In the genomic region with DNA sequence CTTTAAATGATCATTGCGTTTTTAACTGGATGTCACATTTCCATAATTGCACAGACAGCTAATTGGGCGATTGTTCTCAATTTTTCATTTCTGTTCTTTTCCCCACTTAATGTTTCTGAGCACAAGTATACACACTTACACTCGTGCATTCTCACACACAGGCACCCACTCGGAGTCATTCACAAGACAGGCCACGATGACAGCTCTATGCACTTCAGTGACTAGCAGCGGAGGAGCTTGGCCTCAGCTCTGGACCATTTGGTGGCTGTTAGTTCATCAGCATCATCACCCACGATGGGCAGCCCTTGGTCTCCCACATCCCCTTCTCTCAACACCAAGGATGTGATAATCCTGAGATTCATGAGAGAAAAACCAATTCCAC, we compare ENCODE assay signal across 32 mouse cellular contexts. TPM values are rescaled to one million over a fixed set of nuclear protein-coding genes. Genes with fewer than 3 reads are reported as not detected.
DNase-seq lines count a peak whose midpoint lies in the region; ATAC-seq lines count a peak whose summit lies in the region.
"Had no signal": no experiment of that assay in that cellular context is flagged by ENCODE, and none has a peak within 500 bp of the region (broad histone marks: within the 10 kb centered on the region; RNA-seq: fewer than 3 reads in every experiment).

No protein-coding gene starts in this region.

- no peak overlapping the region for H3K4me3 ChIP-seq in midbrain, embryonic 13.5 days (replicated peaks)
- H3K4me3 ChIP-seq in midbrain, embryonic 11.5 days (ENCODE audit: low read depth, low read length), result no peak overlapping the region
- no peak overlapping the region for H3K4me3 ChIP-seq in forebrain, embryonic 11.5 days (ENCODE audit: low read depth, low read length)
- H3K4me3 ChIP-seq in forebrain, embryonic 13.5 days, result no peak overlapping the region
- H3K4me3 ChIP-seq in hindbrain, embryonic 16.5 days (ENCODE audit: low read length), result no peak overlapping the region
- no peak overlapping the region for H3K4me3 ChIP-seq in liver, embryonic 12.5 days
- H3K4me3 ChIP-seq: embryonic facial prominence, embryonic 15.5 days; gastrocnemius, adult 2 months; heart, adult 2 months; heart, embryonic 12.5 days; intestine, embryonic 15.5 days; liver, embryonic 13.5 days; megakaryocyte, embryonic 14.5 days had no signal

- no peaks in the 10 kb centered on the region for H3K9me3 ChIP-seq in midbrain, embryonic 13.5 days
- no peaks in the 10 kb centered on the region for H3K9me3 ChIP-seq in midbrain, embryonic 11.5 days (ENCODE audit: control insufficient read depth, low read length)
- H3K9me3 ChIP-seq in forebrain, embryonic 11.5 days (ENCODE audit: control insufficient read depth, low read length), result no peaks in the 10 kb centered on the region
- H3K9me3 ChIP-seq in forebrain, embryonic 13.5 days (replicated peaks), result no peaks in the 10 kb centered on the region
- H3K9me3 ChIP-seq in hindbrain, embryonic 16.5 days (ENCODE audit: control insufficient read depth, low read length), result no peaks in the 10 kb centered on the region
- no peaks in the 10 kb centered on the region for H3K9me3 ChIP-seq in liver, embryonic 12.5 days (replicated peaks)
- H3K9me3 ChIP-seq: embryonic facial prominence, embryonic 15.5 days; heart, embryonic 12.5 days; intestine, embryonic 15.5 days; liver, embryonic 13.5 days had no signal

- WGBS in midbrain, embryonic 13.5 days, result 27% methylated on average over 7 of the region's 7 CpGs
- 45% methylated on average over 7 of the region's 7 CpGs for WGBS in midbrain, embryonic 11.5 days
- 22% methylated on average over 7 of the region's 7 CpGs for WGBS in forebrain, embryonic 11.5 days
- WGBS in forebrain, embryonic 13.5 days, result 3% methylated on average over 7 of the region's 7 CpGs
- 33% methylated on average over 7 of the region's 7 CpGs for WGBS in hindbrain, embryonic 16.5 days
- 64% methylated on average over 7 of the region's 7 CpGs for WGBS in liver, embryonic 12.5 days (ENCODE audit: insufficient replicate concordance)

- H3K4me2 ChIP-seq in midbrain, embryonic 13.5 days (replicated peaks), result no peak overlapping the region
- no peak overlapping the region for H3K4me2 ChIP-seq in midbrain, embryonic 11.5 days
- no peak overlapping the region for H3K4me2 ChIP-seq in forebrain, embryonic 11.5 days (ENCODE audit: low read depth, low read length, severe bottlenecking)
- H3K4me2 ChIP-seq in forebrain, embryonic 13.5 days, result peak overlapping the region; percentile 39; the same call in 1 of the 2 replicates
- H3K4me2 ChIP-seq in hindbrain, embryonic 16.5 days (ENCODE audit: low read length), result no peak overlapping the region
- H3K4me2 ChIP-seq in liver, embryonic 12.5 days, result no peak overlapping the region
- H3K4me2 ChIP-seq: embryonic facial prominence, embryonic 15.5 days; heart, embryonic 12.5 days; intestine, embryonic 15.5 days; liver, embryonic 13.5 days had no signal

- H3K9ac ChIP-seq in midbrain, embryonic 13.5 days (replicated peaks), result no peak overlapping the region
- H3K9ac ChIP-seq in midbrain, embryonic 11.5 days (ENCODE audit: low read length), result no peak overlapping the region
- H3K9ac ChIP-seq in forebrain, embryonic 11.5 days (ENCODE audit: low read length), result no peak overlapping the region
- no peak overlapping the region for H3K9ac ChIP-seq in forebrain, embryonic 13.5 days
- no peak overlapping the region for H3K9ac ChIP-seq in hindbrain, embryonic 16.5 days (ENCODE audit: low read depth, low read length)
- H3K9ac ChIP-seq in liver, embryonic 12.5 days, result no peak overlapping the region
- H3K9ac ChIP-seq: embryonic facial prominence, embryonic 15.5 days; heart, embryonic 12.5 days; intestine, embryonic 15.5 days; liver, embryonic 13.5 days had no signal

- ATAC-seq in midbrain, embryonic 13.5 days, result peak; percentile 76
- ATAC-seq in midbrain, embryonic 11.5 days (ENCODE audit: low FRiP score), result no peak; the same call in 1 of the 2 replicates
- ATAC-seq in forebrain, embryonic 11.5 days (replicated peaks; ENCODE audit: low FRiP score), result peak; percentile 79
- peak; percentile 82 for ATAC-seq in forebrain, embryonic 13.5 days
- ATAC-seq in hindbrain, embryonic 16.5 days, result peak; percentile 12; the same call in 1 of the 2 replicates
- ATAC-seq in liver, embryonic 12.5 days, result no peak
- ATAC-seq: intestine, embryonic 15.5 days had no signal

- H3K36me3 ChIP-seq in midbrain, embryonic 13.5 days, result no peaks in the 10 kb centered on the region
- H3K36me3 ChIP-seq in midbrain, embryonic 11.5 days (ENCODE audit: control insufficient read depth, insufficient read depth, low read length), result no peaks in the 10 kb centered on the region
- H3K36me3 ChIP-seq in forebrain, embryonic 11.5 days (ENCODE audit: control insufficient read depth, insufficient read depth, low read length), result no peaks in the 10 kb centered on the region
- no peaks in the 10 kb centered on the region for H3K36me3 ChIP-seq in forebrain, embryonic 13.5 days (ENCODE audit: poor library complexity, severe bottlenecking)
- no peaks in the 10 kb centered on the region for H3K36me3 ChIP-seq in hindbrain, embryonic 16.5 days (ENCODE audit: control insufficient read depth, insufficient read depth, low read length)
- H3K36me3 ChIP-seq in liver, embryonic 12.5 days, result no peaks in the 10 kb centered on the region
- H3K36me3 ChIP-seq: embryonic facial prominence, embryonic 15.5 days; heart, embryonic 12.5 days; intestine, embryonic 15.5 days; liver, embryonic 13.5 days had no signal

- peaks cover 21% of the 10 kb centered on the region for H3K4me1 ChIP-seq in midbrain, embryonic 13.5 days (replicated peaks)
- H3K4me1 ChIP-seq in midbrain, embryonic 11.5 days (ENCODE audit: control insufficient read depth, insufficient read depth, low read length), result peaks cover 7% of the 10 kb centered on the region; the same call in 1 of the 2 replicates
- H3K4me1 ChIP-seq in forebrain, embryonic 11.5 days (replicated peaks; ENCODE audit: control insufficient read depth, insufficient read depth, low read length), result peaks cover 15% of the 10 kb centered on the region; the same call in 1 of the 2 replicates
- peaks cover 49% of the 10 kb centered on the region for H3K4me1 ChIP-seq in forebrain, embryonic 13.5 days
- peaks cover 10% of the 10 kb centered on the region for H3K4me1 ChIP-seq in hindbrain, embryonic 16.5 days (ENCODE audit: control insufficient read depth, insufficient read depth, low read depth, low read length)
- no peaks in the 10 kb centered on the region for H3K4me1 ChIP-seq in liver, embryonic 12.5 days
- H3K4me1 ChIP-seq: embryonic facial prominence, embryonic 15.5 days; heart, embryonic 12.5 days; intestine, embryonic 15.5 days; liver, embryonic 13.5 days had no signal

- peak overlapping the region; percentile 9; the same call in 1 of the 2 replicates for H3K27ac ChIP-seq in midbrain, embryonic 13.5 days
- no peak overlapping the region for H3K27ac ChIP-seq in midbrain, embryonic 11.5 days (ENCODE audit: low read depth, low read length)
- H3K27ac ChIP-seq in forebrain, embryonic 11.5 days (ENCODE audit: low read depth, low read length), result peak overlapping the region; percentile 18
- peak overlapping the region; percentile 41 for H3K27ac ChIP-seq in forebrain, embryonic 13.5 days
- H3K27ac ChIP-seq in hindbrain, embryonic 16.5 days (ENCODE audit: low read depth, low read length), result 0 out of 2 replicates have a peak overlapping the region, but pooled peaks have one; percentile 27
- H3K27ac ChIP-seq in liver, embryonic 12.5 days, result no peak overlapping the region
- H3K27ac ChIP-seq: embryonic facial prominence, embryonic 15.5 days; gastrocnemius, adult 2 months; heart, adult 2 months; intestine, embryonic 15.5 days; liver, embryonic 13.5 days had no signal

- DNase-seq in midbrain, embryonic 11.5 days (ENCODE audit: low spot score, missing footprints), result no peak
- no peak for DNase-seq in forebrain, embryonic 11.5 days (ENCODE audit: low spot score)
- DNase-seq in heart, postnatal 25 days (ENCODE audit: low spot score), result no peak
- DNase-seq: adrenal gland, postnatal 25 days; B cell, adult 2 months; cerebellum, adult 11-12 months; gastrocnemius, adult 2 months; gastrocnemius, postnatal 36 days; heart, adult 2 months; kidney, adult 2 months; kidney, postnatal 4 days; layer of hippocampus, postnatal 36 days; liver, embryonic 13.5 days; lung, adult 18-20 months; right cerebral cortex, postnatal 4 days; thymus, adult 2 months; thymus, postnatal 4 days had no signal

- intact Hi-C loops in heart, postnatal 25 days (cut with DNase I), result no loop called here

- H3K27me3 ChIP-seq in midbrain, embryonic 13.5 days, result no peaks in the 10 kb centered on the region
- no peaks in the 10 kb centered on the region for H3K27me3 ChIP-seq in midbrain, embryonic 11.5 days (ENCODE audit: control insufficient read depth, insufficient read depth, low read length)
- H3K27me3 ChIP-seq in forebrain, embryonic 11.5 days (ENCODE audit: control insufficient read depth, insufficient read depth, low read length), result peaks cover 4% of the 10 kb centered on the region; the same call in 1 of the 2 replicates
- H3K27me3 ChIP-seq in forebrain, embryonic 13.5 days, result no peaks in the 10 kb centered on the region
- no peaks in the 10 kb centered on the region for H3K27me3 ChIP-seq in hindbrain, embryonic 16.5 days (replicated peaks; ENCODE audit: control insufficient read depth, insufficient read depth, low read length)
- H3K27me3 ChIP-seq in liver, embryonic 12.5 days (replicated peaks), result no peaks in the 10 kb centered on the region
- H3K27me3 ChIP-seq: embryonic facial prominence, embryonic 15.5 days; heart, embryonic 12.5 days; intestine, embryonic 15.5 days; liver, embryonic 13.5 days had no signal

RNA-seq across cellular contexts. Expression of gene Copb2, which starts 38.0 kb away (rescaled TPM):
- polyA plus RNA-seq in midbrain, embryonic 13.5 days (2015; fragmentation: Nextera tagmentation; extraction: Ambion mirVana), result 136 and 138 TPM in 2 replicates
- polyA plus RNA-seq in midbrain, embryonic 11.5 days (2014; fragmentation: Nextera tagmentation; extraction: Ambion mirVana), result 174 and 194 TPM in 2 replicates
- polyA plus RNA-seq in forebrain, embryonic 11.5 days (2014; fragmentation: Nextera tagmentation; extraction: Ambion mirVana), result 160 and 161 TPM in 2 replicates
- 122 and 134 TPM in 2 replicates for polyA plus RNA-seq in forebrain, embryonic 13.5 days (2015; fragmentation: Nextera tagmentation; extraction: Ambion mirVana)
- polyA plus RNA-seq in hindbrain, embryonic 16.5 days (2015; fragmentation: Nextera tagmentation; extraction: Ambion mirVana), result 117 and 128 TPM in 2 replicates
- 98.3 and 102 TPM in 2 replicates for polyA plus RNA-seq in liver, embryonic 12.5 days (2016; fragmentation: Nextera tagmentation; extraction: Ambion mirVana)
- 100 to 1,000 TPM in 1 of 2 experiments, 10 to 100 TPM in 1; 95.3 to 100 TPM for total RNA-seq in heart, postnatal 25 days (2021)

RNA-seq across cellular contexts. Expression of gene Rbp2, which starts 39.6 kb away (rescaled TPM):
- not detected in 2 replicates for polyA plus RNA-seq in midbrain, embryonic 13.5 days (2015; fragmentation: Nextera tagmentation; extraction: Ambion mirVana)
- polyA plus RNA-seq in midbrain, embryonic 11.5 days (2014; fragmentation: Nextera tagmentation; extraction: Ambion mirVana), result 0.48 and 0.69 TPM in 2 replicates
- polyA plus RNA-seq in forebrain, embryonic 11.5 days (2014; fragmentation: Nextera tagmentation; extraction: Ambion mirVana), result not detected in 2 replicates
- not detected in 2 replicates for polyA plus RNA-seq in forebrain, embryonic 13.5 days (2015; fragmentation: Nextera tagmentation; extraction: Ambion mirVana)
- polyA plus RNA-seq in hindbrain, embryonic 16.5 days (2015; fragmentation: Nextera tagmentation; extraction: Ambion mirVana), result 0.98 and 1.3 TPM in 2 replicates
- polyA plus RNA-seq in liver, embryonic 12.5 days (2016; fragmentation: Nextera tagmentation; extraction: Ambion mirVana), result 2.2 and 2.7 TPM in 2 replicates
- total RNA-seq in heart, postnatal 25 days (2021), result under 1 TPM in 1 of 2 experiments, not detected in 1; 0.39 TPM
- total RNA-seq: adrenal gland, adult 18-20 months; adrenal gland, postnatal 25 days; gastrocnemius, adult 2 months; gastrocnemius, postnatal 36 days; hematopoietic stem cell, adult 5-6 weeks; layer of hippocampus, postnatal 36 days; left cerebral cortex, postnatal 4 days had no signal
- polyA plus RNA-seq: cortical plate, adult 2 months; frontal cortex, adult 2 months; heart, adult 2 months; heart, postnatal 0 days; kidney, adult 2 months; spleen, adult 2 months had no signal

Comparison
In these comparisons a context has a peak if more than half of its experiments do, and no peak if none do; other contexts are left out.
1. ATAC-seq: peak in midbrain, embryonic 13.5 days (single experiment), forebrain, embryonic 11.5 days (single experiment), forebrain, embryonic 13.5 days (single experiment) and hindbrain, embryonic 16.5 days (single experiment); none in midbrain, embryonic 11.5 days (single experiment) and liver, embryonic 12.5 days (single experiment).
2. H3K27ac ChIP-seq: peak in midbrain, embryonic 13.5 days (single experiment), forebrain, embryonic 11.5 days (single experiment), forebrain, embryonic 13.5 days (single experiment) and hindbrain, embryonic 16.5 days (single experiment); none in midbrain, embryonic 11.5 days (single experiment) and liver, embryonic 12.5 days (single experiment).